Mouse (Mus musculus): ENCODE data around the gene Itpripl1. TPM values are rescaled to one million over a fixed set of nuclear protein-coding genes. Genes with fewer than 3 reads are reported as not detected.
"Not testable (repeated sequence)": the region's sequence is repeated elsewhere in the genome, so short reads cannot be mapped to it uniquely, and the experiment has no call there.

Gene Itpripl1
- polyA plus RNA-seq, 1 experiment from 2014 or later = 30.0 TPM

GRCm38 (mm10) chr2:127131353-127131752 lies 11.9 kb downstream of the Itpripl1 start:
- Histone ChIP-seq H3K27ac (ENCODE audit: low read length) (no peak overlapping the region), H3K4me1 (ENCODE audit: control insufficient read depth, insufficient read depth, low read length) (peaks cover 16% of the 10 kb centered on the region), H3K9ac (replicated peaks; ENCODE audit: low read depth, low read length) (no peak overlapping the region), H3K4me2 (replicated peaks; ENCODE audit: low read depth, low read length) (no peak overlapping the region), H3K27me3 (ENCODE audit: control insufficient read depth, insufficient read depth, low read length) (no peaks in the 10 kb centered on the region), H3K9me3 (ENCODE audit: control insufficient read depth, low read depth, low read length) (no peaks in the 10 kb centered on the region), H3K36me3 (ENCODE audit: control insufficient read depth, insufficient read depth, low read length) (peaks cover 12% of the 10 kb centered on the region; the same call in 1 of the 2 replicates), H3K4me3 (ENCODE audit: low read depth, low read length) (no peak overlapping the region)
- ATAC-seq (ENCODE audit: insufficient number of reproducible peaks, insufficient read depth, low FRiP score, low read depth) = no peak
- 56% methylated on average over 8 of the region's 8 CpGs for WGBS

GRCm38 (mm10) chr2:127128926-127129325 lies 14.3 kb downstream of the Itpripl1 start:
- no peaks in the 10 kb centered on the region for H3K27me3 ChIP-seq (ENCODE audit: control insufficient read depth, insufficient read depth, low read length)

GRCm38 (mm10) chr2:127121591-127122235 lies 21.5 kb downstream of the Itpripl1 start:
- H3K4me1 ChIP-seq (ENCODE audit: control insufficient read depth, insufficient read depth, low read length) = no peaks in the 10 kb centered on the region
- H3K9ac ChIP-seq (replicated peaks; ENCODE audit: low read depth, low read length) = no peak overlapping the region
- H3K36me3 ChIP-seq (ENCODE audit: control insufficient read depth, insufficient read depth, low read length) = peaks cover 78% of the 10 kb centered on the region
- H3K4me2 ChIP-seq (replicated peaks; ENCODE audit: low read depth, low read length) = no peak overlapping the region
- H3K27ac ChIP-seq (ENCODE audit: low read length) = no peak overlapping the region
- no peaks in the 10 kb centered on the region for H3K27me3 ChIP-seq (ENCODE audit: control insufficient read depth, insufficient read depth, low read length)
- H3K4me3 ChIP-seq (ENCODE audit: low read depth, low read length) = no peak overlapping the region
- no peak for ATAC-seq (ENCODE audit: insufficient number of reproducible peaks, insufficient read depth, low FRiP score, low read depth)
- no peaks in the 10 kb centered on the region for H3K9me3 ChIP-seq (ENCODE audit: control insufficient read depth, low read depth, low read length)
- 91% methylated on average over 8 of the region's 8 CpGs for WGBS

More at GRCm38 (mm10) chr2:127128926-127129325, 14.3 kb downstream of the Itpripl1 start:
- Histone ChIP-seq H3K36me3 (ENCODE audit: control insufficient read depth, insufficient read depth, low read length) (peaks cover 35% of the 10 kb centered on the region), H3K9ac (replicated peaks; ENCODE audit: low read depth, low read length) (no peak overlapping the region), H3K9me3 (ENCODE audit: control insufficient read depth, low read depth, low read length) (no peaks in the 10 kb centered on the region), H3K27ac (ENCODE audit: low read length) (no peak overlapping the region), H3K4me1 (ENCODE audit: control insufficient read depth, insufficient read depth, low read length) (peaks cover 12% of the 10 kb centered on the region), H3K4me2 (replicated peaks; ENCODE audit: low read depth, low read length) (no peak overlapping the region), H3K4me3 (ENCODE audit: low read depth, low read length) (no peak overlapping the region)
- ATAC-seq (ENCODE audit: insufficient number of reproducible peaks, insufficient read depth, low FRiP score, low read depth) = no peak
- WGBS = 89% methylated on average over 5 of the region's 5 CpGs

GRCm38 (mm10) chr2:127108986-127109385 lies 34.3 kb downstream of the Itpripl1 start:
- 93% methylated on average over 4 of the region's 4 CpGs for WGBS
- peaks cover 60% of the 10 kb centered on the region for H3K36me3 ChIP-seq (ENCODE audit: control insufficient read depth, insufficient read depth, low read length)
- no peak overlapping the region for H3K4me3 ChIP-seq (ENCODE audit: low read depth, low read length)
- no peaks in the 10 kb centered on the region for H3K4me1 ChIP-seq (ENCODE audit: control insufficient read depth, insufficient read depth, low read length)
- H3K9ac ChIP-seq (replicated peaks; ENCODE audit: low read depth, low read length) = no peak overlapping the region
- H3K27me3 ChIP-seq (ENCODE audit: control insufficient read depth, insufficient read depth, low read length) = no peaks in the 10 kb centered on the region
- no peaks in the 10 kb centered on the region for H3K9me3 ChIP-seq (ENCODE audit: control insufficient read depth, low read depth, low read length)
- no peak overlapping the region for H3K4me2 ChIP-seq (replicated peaks; ENCODE audit: low read depth, low read length)
- H3K27ac ChIP-seq (ENCODE audit: low read length) = no peak overlapping the region
- no peak for ATAC-seq (ENCODE audit: insufficient number of reproducible peaks, insufficient read depth, low FRiP score, low read depth)

- no peaks in the 10 kb centered on the region for H3K4me1 ChIP-seq (ENCODE audit: control insufficient read depth, insufficient read depth, low read length)
- H3K36me3 ChIP-seq (ENCODE audit: control insufficient read depth, insufficient read depth, low read length) = peaks cover under 1% of the 10 kb centered on the region; the same call in 1 of the 2 replicates
- WGBS = 59% methylated on average over 8 of the region's 8 CpGs
- no peaks in the 10 kb centered on the region for H3K9me3 ChIP-seq (ENCODE audit: control insufficient read depth, low read depth, low read length)
- no peak overlapping the region for H3K27ac ChIP-seq (ENCODE audit: low read length)
- no peak overlapping the region for H3K9ac ChIP-seq (replicated peaks; ENCODE audit: low read depth, low read length)
- H3K27me3 ChIP-seq (ENCODE audit: control insufficient read depth, insufficient read depth, low read length) = no peaks in the 10 kb centered on the region
- no peak for ATAC-seq (ENCODE audit: insufficient number of reproducible peaks, insufficient read depth, low FRiP score, low read depth)
- no peak overlapping the region for H3K4me3 ChIP-seq (ENCODE audit: low read depth, low read length)
- H3K4me2 ChIP-seq (replicated peaks; ENCODE audit: low read depth, low read length) = no peak overlapping the region
Observed at GRCm38 (mm10) chr2:127092000-127092399, 51.2 kb downstream of the Itpripl1 start.

DNA sequence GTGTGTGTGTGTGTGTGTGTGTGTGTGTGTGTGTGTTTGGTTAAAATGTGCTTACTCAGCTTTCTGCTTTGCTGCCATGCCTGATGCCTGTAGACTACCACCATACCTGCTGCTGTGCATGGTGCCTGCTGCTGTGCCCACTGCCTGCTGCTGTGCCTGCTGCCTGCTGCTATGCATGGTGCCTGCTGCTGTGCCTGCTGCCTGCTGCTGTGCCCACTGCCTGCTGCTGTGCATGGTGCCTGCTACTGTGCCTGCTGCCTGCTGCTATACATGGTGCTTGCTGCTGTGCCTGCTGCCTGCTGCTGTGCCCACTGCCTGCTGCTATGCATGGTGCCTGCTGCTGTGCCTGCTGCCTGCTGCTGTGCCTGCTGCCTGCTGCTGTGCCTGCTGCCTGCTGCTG lies 53.1 kb downstream of the Itpripl1 start:
- H3K9ac ChIP-seq (replicated peaks; ENCODE audit: low read depth, low read length); H3K4me3 ChIP-seq (ENCODE audit: low read depth, low read length); H3K27ac ChIP-seq (ENCODE audit: low read length); H3K4me2 ChIP-seq (replicated peaks; ENCODE audit: low read depth, low read length); H3K4me1 ChIP-seq (ENCODE audit: control insufficient read depth, insufficient read depth, low read length); H3K9me3 ChIP-seq (ENCODE audit: control insufficient read depth, low read depth, low read length); H3K36me3 ChIP-seq (ENCODE audit: control insufficient read depth, insufficient read depth, low read length); H3K27me3 ChIP-seq (ENCODE audit: control insufficient read depth, insufficient read depth, low read length); ATAC-seq (ENCODE audit: insufficient number of reproducible peaks, insufficient read depth, low FRiP score, low read depth): not testable (repeated sequence)

Other genes starting within 250 kb of the Itpripl1 start
- gene Sppl2a, start 210.2 kb downstream of the Itpripl1 start, polyA plus RNA-seq (2014; fragmentation: Nextera tagmentation; extraction: Ambion mirVana) = 54.9 and 62.0 TPM in 2 replicates
- 9.8 and 11.9 TPM in 2 replicates for gene Ap4e1, start 134.7 kb downstream of the Itpripl1 start, polyA plus RNA-seq (2014; fragmentation: Nextera tagmentation; extraction: Ambion mirVana)
- gene Blvra, start 72.8 kb downstream of the Itpripl1 start, polyA plus RNA-seq (2014; fragmentation: Nextera tagmentation; extraction: Ambion mirVana) = 49.6 and 53.0 TPM in 2 replicates
- gene Ncaph, start 9.5 kb downstream of the Itpripl1 start, polyA plus RNA-seq (2014; fragmentation: Nextera tagmentation; extraction: Ambion mirVana) = 81.4 and 84.8 TPM in 2 replicates
- gene 1810024B03Rik, start 64.8 kb upstream of the Itpripl1 start, polyA plus RNA-seq (2014; fragmentation: Nextera tagmentation; extraction: Ambion mirVana) = 2.4 and 3.1 TPM in 2 replicates
- gene Snrnp200, start 64.9 kb upstream of the Itpripl1 start, polyA plus RNA-seq (2014; fragmentation: Nextera tagmentation; extraction: Ambion mirVana) = 72.5 and 79.5 TPM in 2 replicates
- gene Ciao1, start 104.4 kb upstream of the Itpripl1 start, polyA plus RNA-seq (2014; fragmentation: Nextera tagmentation; extraction: Ambion mirVana) = 56.1 and 57.1 TPM in 2 replicates
- 21.1 TPM in 2 replicates for gene Tmem127, start 104.5 kb upstream of the Itpripl1 start, polyA plus RNA-seq (2014; fragmentation: Nextera tagmentation; extraction: Ambion mirVana)
- gene Stard7, start 126.8 kb upstream of the Itpripl1 start, polyA plus RNA-seq (2014; fragmentation: Nextera tagmentation; extraction: Ambion mirVana) = 72.7 and 77.0 TPM in 2 replicates
- 3.2 and 3.8 TPM in 2 replicates for gene Dusp2, start 192.7 kb upstream of the Itpripl1 start, polyA plus RNA-seq (2014; fragmentation: Nextera tagmentation; extraction: Ambion mirVana)
- not detected in 2 replicates for gene Astl, start 195.2 kb upstream of the Itpripl1 start, polyA plus RNA-seq (2014; fragmentation: Nextera tagmentation; extraction: Ambion mirVana)
- gene Adra2b, start 219.8 kb upstream of the Itpripl1 start, polyA plus RNA-seq (2014; fragmentation: Nextera tagmentation; extraction: Ambion mirVana) = 0.64 and 0.98 TPM in 2 replicates